Mouse (Mus musculus): Measurements from ENCODE around the gene Gm2663. TPM values are rescaled to one million over a fixed set of nuclear protein-coding genes. Genes with fewer than 3 reads are reported as not detected.

Gm2663 gene
- polyA plus RNA-seq, 1 experiment = not detected

- no peak within 1 kb of the TSS for H3K4me3 ChIP-seq (ENCODE audit: extremely low read depth, insufficient read depth, insufficient read length)
- no peak for DNase-seq (ENCODE audit: low read depth in 1 of 2, low spot score in 2 of 2)
- no peaks in the 10 kb centered on the region for H3K27me3 ChIP-seq (ENCODE audit: control insufficient read depth, insufficient read depth, low read length)
- TF ChIP-seq CTCF (IDR thresholded peaks at IDR 0.05; ENCODE audit: extremely low read depth, insufficient read depth, insufficient read length, insufficient replicate concordance) (no peak), POLR2A (IDR thresholded peaks at IDR 0.05; ENCODE audit: low read depth, low read length) (no peak)
- no peaks in the 10 kb centered on the region for H3K4me1 ChIP-seq (ENCODE audit: control insufficient read depth, insufficient read depth, insufficient read length)
- no peaks in the 10 kb centered on the region for H3K36me3 ChIP-seq (ENCODE audit: control insufficient read depth, insufficient read depth, low read length)
- no peak within 1 kb of the TSS for H3K27ac ChIP-seq (ENCODE audit: insufficient read depth, low read length)
Observed at GRCm38 (mm10) chr6:41035409-41035808, 36.1 kb upstream of the Gm2663 start, which contains the start of gene 2210010C04Rik. 2210010C04Rik (minus strand) TSS chr6:41035509.

GRCm38 (mm10) chr6:41032802-41033201 is 33.5 kb upstream of the Gm2663 start:
- no peak for TF ChIP-seq POLR2A (IDR thresholded peaks at IDR 0.05; ENCODE audit: low read depth, low read length)
- TF ChIP-seq CTCF (IDR thresholded peaks at IDR 0.05; ENCODE audit: extremely low read depth, insufficient read depth, insufficient read length, insufficient replicate concordance) = no peak
- H3K27me3 ChIP-seq (ENCODE audit: control insufficient read depth, insufficient read depth, low read length) = no peaks in the 10 kb centered on the region
- no peak overlapping the region for H3K4me3 ChIP-seq (ENCODE audit: extremely low read depth, insufficient read depth, insufficient read length)
- DNase-seq (ENCODE audit: low read depth in 1 of 2, low spot score in 2 of 2) = no peak
- no peak overlapping the region for H3K27ac ChIP-seq (ENCODE audit: insufficient read depth, low read length)
- H3K36me3 ChIP-seq (ENCODE audit: control insufficient read depth, insufficient read depth, low read length) = no peaks in the 10 kb centered on the region
- no peaks in the 10 kb centered on the region for H3K4me1 ChIP-seq (ENCODE audit: control insufficient read depth, insufficient read depth, insufficient read length)
- WGBS = 91% methylated on average over 6 of the region's 6 CpGs

- H3K36me3 ChIP-seq (ENCODE audit: control insufficient read depth, insufficient read depth, low read length) = no peaks in the 10 kb centered on the region
- H3K4me1 ChIP-seq (ENCODE audit: control insufficient read depth, insufficient read depth, insufficient read length) = no peaks in the 10 kb centered on the region
- no peak overlapping the region for H3K4me3 ChIP-seq (ENCODE audit: extremely low read depth, insufficient read depth, insufficient read length)
- H3K27ac ChIP-seq (ENCODE audit: insufficient read depth, low read length) = no peak overlapping the region
- TF ChIP-seq CTCF (IDR thresholded peaks at IDR 0.05; ENCODE audit: extremely low read depth, insufficient read depth, insufficient read length, insufficient replicate concordance) (no peak), POLR2A (IDR thresholded peaks at IDR 0.05; ENCODE audit: low read depth, low read length) (no peak)
- WGBS = 86% methylated on average over 3 of the region's 3 CpGs
- DNase-seq (ENCODE audit: low read depth in 1 of 2, low spot score in 2 of 2) = no peak
- H3K27me3 ChIP-seq (ENCODE audit: control insufficient read depth, insufficient read depth, low read length) = no peaks in the 10 kb centered on the region
Observed at GRCm38 (mm10) chr6:41032231-41032630, 33.0 kb upstream of the Gm2663 start.

GRCm38 (mm10) chr6:41030821-41031220 is 31.5 kb upstream of the Gm2663 start:
- DNase-seq (ENCODE audit: low read depth in 1 of 2, low spot score in 2 of 2) = no peak
- no peaks in the 10 kb centered on the region for H3K27me3 ChIP-seq (ENCODE audit: control insufficient read depth, insufficient read depth, low read length)

GRCm38 (mm10) chr6:41027053-41027452 is 27.8 kb upstream of the Gm2663 start:
- TF ChIP-seq POLR2A (IDR thresholded peaks at IDR 0.05; ENCODE audit: low read depth, low read length) (no peak), CTCF (IDR thresholded peaks at IDR 0.05; ENCODE audit: extremely low read depth, insufficient read depth, insufficient read length, insufficient replicate concordance) (no peak)
- no peak for DNase-seq (ENCODE audit: low read depth in 1 of 2, low spot score in 2 of 2)
- Histone ChIP-seq H3K36me3 (ENCODE audit: control insufficient read depth, insufficient read depth, low read length) (no peaks in the 10 kb centered on the region), H3K4me3 (ENCODE audit: extremely low read depth, insufficient read depth, insufficient read length) (no peak overlapping the region), H3K27me3 (ENCODE audit: control insufficient read depth, insufficient read depth, low read length) (no peaks in the 10 kb centered on the region), H3K27ac (ENCODE audit: insufficient read depth, low read length) (no peak overlapping the region), H3K4me1 (ENCODE audit: control insufficient read depth, insufficient read depth, insufficient read length) (no peaks in the 10 kb centered on the region)
- 31% methylated on average over 2 of the region's 2 CpGs for WGBS

More at GRCm38 (mm10) chr6:41030821-41031220, 31.5 kb upstream of the Gm2663 start:
- Histone ChIP-seq H3K36me3 (ENCODE audit: control insufficient read depth, insufficient read depth, low read length) (no peaks in the 10 kb centered on the region), H3K4me1 (ENCODE audit: control insufficient read depth, insufficient read depth, insufficient read length) (no peaks in the 10 kb centered on the region), H3K27ac (ENCODE audit: insufficient read depth, low read length) (no peak overlapping the region), H3K4me3 (ENCODE audit: extremely low read depth, insufficient read depth, insufficient read length) (no peak overlapping the region)
- 84% methylated on average over 3 of the region's 3 CpGs for WGBS
- no peak for TF ChIP-seq POLR2A (IDR thresholded peaks at IDR 0.05; ENCODE audit: low read depth, low read length)
- TF ChIP-seq CTCF (IDR thresholded peaks at IDR 0.05; ENCODE audit: extremely low read depth, insufficient read depth, insufficient read length, insufficient replicate concordance) = no peak

- no peak overlapping the region for H3K4me3 ChIP-seq (ENCODE audit: extremely low read depth, insufficient read depth, insufficient read length)
Observed at GRCm38 (mm10) chr6:41025873-41026650, 26.8 kb upstream of the Gm2663 start.

GRCm38 (mm10) chr6:41019140-41019539 is 19.9 kb upstream of the Gm2663 start:
- Histone ChIP-seq H3K4me3 (ENCODE audit: extremely low read depth, insufficient read depth, insufficient read length) (no peak overlapping the region), H3K36me3 (ENCODE audit: control insufficient read depth, insufficient read depth, low read length) (no peaks in the 10 kb centered on the region), H3K4me1 (ENCODE audit: control insufficient read depth, insufficient read depth, insufficient read length) (no peaks in the 10 kb centered on the region), H3K27me3 (ENCODE audit: control insufficient read depth, insufficient read depth, low read length) (no peaks in the 10 kb centered on the region), H3K27ac (ENCODE audit: insufficient read depth, low read length) (no peak overlapping the region)
- TF ChIP-seq CTCF (IDR thresholded peaks at IDR 0.05; ENCODE audit: extremely low read depth, insufficient read depth, insufficient read length, insufficient replicate concordance) (no peak), POLR2A (IDR thresholded peaks at IDR 0.05; ENCODE audit: low read depth, low read length) (no peak)
- WGBS = 71% methylated on average over 2 of the region's 2 CpGs
- no peak for DNase-seq (ENCODE audit: low read depth in 1 of 2, low spot score in 2 of 2)

More at GRCm38 (mm10) chr6:41025873-41026650, 26.8 kb upstream of the Gm2663 start:
- DNase-seq (ENCODE audit: low read depth in 1 of 2, low spot score in 2 of 2) = no peak
- H3K4me1 ChIP-seq (ENCODE audit: control insufficient read depth, insufficient read depth, insufficient read length) = no peaks in the 10 kb centered on the region
- H3K36me3 ChIP-seq (ENCODE audit: control insufficient read depth, insufficient read depth, low read length) = no peaks in the 10 kb centered on the region
- TF ChIP-seq POLR2A (IDR thresholded peaks at IDR 0.05; ENCODE audit: low read depth, low read length) (no peak), CTCF (IDR thresholded peaks at IDR 0.05; ENCODE audit: extremely low read depth, insufficient read depth, insufficient read length, insufficient replicate concordance) (no peak)
- H3K27ac ChIP-seq (ENCODE audit: insufficient read depth, low read length) = no peak overlapping the region
- H3K27me3 ChIP-seq (ENCODE audit: control insufficient read depth, insufficient read depth, low read length) = no peaks in the 10 kb centered on the region
- WGBS = 76% methylated on average over 2 of the region's 2 CpGs

Data from spleen, adult 2 months (tissue).